Mouse (Mus musculus) kidney, embryonic 14.5 days (tissue): ENCODE results near the gene Shld1. TPM values are rescaled to one million over a fixed set of nuclear protein-coding genes. Genes with fewer than 3 reads are reported as not detected.

Source experiments
- ATAC-seq: fragments of 200-750 bp; cut with Nextera tagmentation; 2 replicates; pipeline ENCODE4 v1.8.0; 2017; ENCODE audit warnings: moderate number of reproducible peaks, mild to moderate bottlenecking, moderate TSS enrichment, moderate library complexity; ENCODE audit not compliant: low FRiP score, low TSS enrichment
- H3K27ac ChIP-seq: fragments of 300-500 bp; sonication (generic); 2 replicates; pipeline ENCODE4 v1.5.1; 2014; ENCODE audit warnings: low read depth, mild to moderate bottlenecking, low read length, moderate library complexity, mixed read lengths
- H3K27me3 ChIP-seq: fragments of 300-500 bp; sonication (generic); 2 replicates; pipeline ENCODE4 v1.6.1; 2014; ENCODE audit warnings: mild to moderate bottlenecking, low read length; ENCODE audit not compliant: control insufficient read depth, insufficient read depth
- H3K36me3 ChIP-seq: fragments of 300-500 bp; sonication (generic); 2 replicates; pipeline ENCODE4 v1.6.1; 2014; ENCODE audit warnings: low read length, mixed read lengths; ENCODE audit not compliant: control insufficient read depth, insufficient read depth
- H3K4me1 ChIP-seq: fragments of 300-500 bp; sonication (generic); 2 replicates; pipeline ENCODE4 v1.6.1; 2014; ENCODE audit warnings: low read length, mixed read lengths; ENCODE audit not compliant: control insufficient read depth, insufficient read depth
- H3K4me2 ChIP-seq: fragments of 300-500 bp; sonication (generic); replicated peaks from 2 replicates; pipeline ENCODE4 v1.6.1; 2014; ENCODE audit warnings: low read depth, mild to moderate bottlenecking, low read length
- H3K4me3 ChIP-seq: fragments of 300-500 bp; sonication (generic); 2 replicates; pipeline ENCODE4 v1.5.1; 2014; ENCODE audit warnings: mild to moderate bottlenecking, low read length
- H3K9ac ChIP-seq: fragments of 300-500 bp; sonication (generic); 2 replicates; pipeline ENCODE4 v1.6.1; 2014; ENCODE audit warnings: low read depth, mild to moderate bottlenecking, low read length, moderate library complexity
- H3K9me3 ChIP-seq: fragments of 300-500 bp; sonication (generic); 2 replicates; pipeline ENCODE4 v1.6.1; 2016; ENCODE audit warnings: low read length; ENCODE audit not compliant: control insufficient read depth
- WGBS: fragments of 180-500 bp; shearing (Covaris S2); extraction: QIAGEN DNeasy Blood & Tissue Kit; methylation state at CpG from one replicate; pipeline ENCODE4 v1.1.7; 2014; 5-methylcytosine and 5-hydroxymethylcytosine counted together
- polyA plus RNA-seq: library from polyadenylated mRNA; unstranded; fragments of >200 nt; fragmentation: Nextera tagmentation; extraction: Ambion mirVana; gene quantifications from 2 replicates; pipeline ENCODE4 v1.2.1, GENCODE M21; 2014

The Shld1 gene
- polyA plus RNA-seq, 1 experiment from 2014 or later = 17.3 TPM

- no peak for ATAC-seq
- Histone ChIP-seq H3K9ac (no peak overlapping the region), H3K27me3 (no peaks in the 10 kb centered on the region), H3K27ac (no peak overlapping the region), H3K4me2 (no peak overlapping the region), H3K4me1 (no peaks in the 10 kb centered on the region), H3K9me3 (no peaks in the 10 kb centered on the region), H3K4me3 (no peak overlapping the region), H3K36me3 (no peaks in the 10 kb centered on the region)
- 76% methylated on average over 15 of the region's 15 CpGs for WGBS
Observed at GRCm38 (mm10) chr2:132751141-132752066, 64.7 kb downstream of the Shld1 start.

- ATAC-seq = no peak
- Histone ChIP-seq H3K9me3 (no peaks in the 10 kb centered on the region), H3K4me1 (no peaks in the 10 kb centered on the region), H3K27me3 (no peaks in the 10 kb centered on the region), H3K9ac (no peak overlapping the region), H3K4me2 (no peak overlapping the region), H3K27ac (no peak overlapping the region), H3K36me3 (no peaks in the 10 kb centered on the region), H3K4me3 (no peak overlapping the region)
- WGBS = 75% methylated on average over 2 of the region's 2 CpGs
Observed at GRCm38 (mm10) chr2:132752398-132752797, 65.7 kb downstream of the Shld1 start.

- Histone ChIP-seq H3K4me3 (no peak overlapping the region), H3K4me1 (no peaks in the 10 kb centered on the region), H3K9me3 (no peaks in the 10 kb centered on the region), H3K27ac (no peak overlapping the region), H3K4me2 (no peak overlapping the region), H3K9ac (no peak overlapping the region), H3K27me3 (no peaks in the 10 kb centered on the region), H3K36me3 (no peaks in the 10 kb centered on the region)
- ATAC-seq = no peak
- 82% methylated on average over 3 of the region's 3 CpGs for WGBS
Observed at GRCm38 (mm10) chr2:132753137-132753536, 66.4 kb downstream of the Shld1 start.

- Histone ChIP-seq H3K9ac (no peak overlapping the region), H3K4me3 (no peak overlapping the region), H3K9me3 (no peaks in the 10 kb centered on the region), H3K27me3 (no peaks in the 10 kb centered on the region), H3K36me3 (no peaks in the 10 kb centered on the region), H3K27ac (no peak overlapping the region), H3K4me1 (no peaks in the 10 kb centered on the region), H3K4me2 (no peak overlapping the region)
- WGBS = 80% methylated on average over 5 of the region's 5 CpGs
- no peak for ATAC-seq
Observed at GRCm38 (mm10) chr2:132757911-132758310, 71.2 kb downstream of the Shld1 start.

GRCm38 (mm10) chr2:132770822-132771221, 84.1 kb downstream of the Shld1 start:
- no peak overlapping the region for H3K4me2 ChIP-seq
- 83% methylated on average over 1 of the region's 1 CpGs for WGBS
- no peaks in the 10 kb centered on the region for H3K36me3 ChIP-seq

GRCm38 (mm10) chr2:132780978-132781377, 94.2 kb downstream of the Shld1 start, which contains the start of gene Chgb:
TSS of gene Chgb (plus strand) at chr2:132781278.
- 5% methylated on average over 4 of the region's 4 CpGs for WGBS
- ATAC-seq = no peak; the same call in 1 of the 2 replicates
- no peaks in the 10 kb centered on the region for H3K9me3 ChIP-seq

More at GRCm38 (mm10) chr2:132770822-132771221, 84.1 kb downstream of the Shld1 start:
- Histone ChIP-seq H3K4me3 (no peak overlapping the region), H3K9me3 (no peaks in the 10 kb centered on the region), H3K9ac (no peak overlapping the region), H3K27ac (no peak overlapping the region), H3K27me3 (no peaks in the 10 kb centered on the region), H3K4me1 (no peaks in the 10 kb centered on the region)
- no peak for ATAC-seq

GRCm38 (mm10) chr2:132781439-132782068, 94.8 kb downstream of the Shld1 start:
- peak overlapping the region; percentile 88 for H3K4me2 ChIP-seq
- no peak overlapping the region for H3K9ac ChIP-seq
- no peaks in the 10 kb centered on the region for H3K36me3 ChIP-seq
- peak; percentile 99 for ATAC-seq
- peaks cover 4% of the 10 kb centered on the region; the same call in 1 of the 2 replicates for H3K27me3 ChIP-seq
- under 1% methylated on average over 39 of the region's 41 CpGs for WGBS
- no peaks in the 10 kb centered on the region for H3K4me1 ChIP-seq
- no peak overlapping the region for H3K27ac ChIP-seq
- no peaks in the 10 kb centered on the region for H3K9me3 ChIP-seq
- peak overlapping the region; percentile 39 for H3K4me3 ChIP-seq

More at GRCm38 (mm10) chr2:132780978-132781377, 94.2 kb downstream of the Shld1 start, which contains the start of gene Chgb:
- H3K4me2 ChIP-seq = peak within 1 kb of the TSS; percentile 88
- peaks cover 4% of the 10 kb centered on the region; the same call in 1 of the 2 replicates for H3K27me3 ChIP-seq
- H3K4me3 ChIP-seq = peak within 1 kb of the TSS; percentile 39
- H3K27ac ChIP-seq = no peak within 1 kb of the TSS
- no peaks in the 10 kb centered on the region for H3K36me3 ChIP-seq
- H3K9ac ChIP-seq = no peak within 1 kb of the TSS
- no peaks in the 10 kb centered on the region for H3K4me1 ChIP-seq

- Histone ChIP-seq H3K27ac (no peak overlapping the region), H3K9ac (no peak overlapping the region), H3K4me3 (no peak overlapping the region), H3K4me1 (no peaks in the 10 kb centered on the region), H3K4me2 (no peak overlapping the region), H3K27me3 (peaks cover 4% of the 10 kb centered on the region; the same call in 1 of the 2 replicates), H3K9me3 (no peaks in the 10 kb centered on the region), H3K36me3 (no peaks in the 10 kb centered on the region)
- 85% methylated on average over 6 of the region's 6 CpGs for WGBS
- no peak for ATAC-seq
Observed at GRCm38 (mm10) chr2:132784039-132784438, 97.3 kb downstream of the Shld1 start.
